Mouse (Mus musculus) ES-Bruce4 (cell line): Measurements from ENCODE around the gene 2700097O09Rik.
"Not testable (repeated sequence)": the region's sequence is repeated elsewhere in the genome, so short reads cannot be mapped to it uniquely, and the experiment has no call there.

Source experiments
- CTCF ChIP-seq: IDR thresholded peaks from one replicate; pipeline ENCODE4 v1.8.1; 2011; ENCODE audit warnings: low read depth, low read length
- POLR2A ChIP-seq: IDR thresholded peaks from one replicate; pipeline ENCODE4 v1.8.1; 2011; ENCODE audit warnings: low read length; ENCODE audit not compliant: insufficient read depth

DNA sequence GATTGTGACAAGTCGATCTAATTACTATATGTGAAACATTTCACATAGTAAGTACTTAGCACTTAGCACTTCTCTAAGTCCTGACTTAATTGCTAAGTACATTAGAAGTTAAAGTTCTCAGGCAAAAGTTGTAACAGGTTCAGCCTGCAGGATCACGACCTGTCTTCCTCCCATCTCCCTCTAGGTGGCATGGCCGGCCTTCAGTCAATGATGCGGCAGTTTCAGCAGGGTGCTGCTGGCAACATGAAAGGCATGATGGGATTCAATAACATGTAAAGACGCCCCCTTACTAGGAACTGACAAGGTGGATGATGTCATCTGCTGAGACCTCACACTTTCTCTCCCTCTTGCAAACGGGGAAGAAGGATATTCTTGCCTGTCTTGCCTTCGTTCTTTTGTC lies 32.7 kb upstream of the 2700097O09Rik start:
- not testable (repeated sequence) for TF ChIP-seq CTCF, POLR2A
